Mouse (Mus musculus) CD8-positive naive resting alpha-beta T cell, adult 57 days (primary cell): ENCODE data around the gene Gm26938. TPM values are rescaled to one million over a fixed set of nuclear protein-coding genes. Genes with fewer than 3 reads are reported as not detected.

Experiments
- total RNA-seq: library from RNA; stranded (reverse); gene quantifications from one replicate; pipeline ENCODE4 v1.2.4, GENCODE M21; 2023

Gm26938 gene
- not detected for total RNA-seq

DNA sequence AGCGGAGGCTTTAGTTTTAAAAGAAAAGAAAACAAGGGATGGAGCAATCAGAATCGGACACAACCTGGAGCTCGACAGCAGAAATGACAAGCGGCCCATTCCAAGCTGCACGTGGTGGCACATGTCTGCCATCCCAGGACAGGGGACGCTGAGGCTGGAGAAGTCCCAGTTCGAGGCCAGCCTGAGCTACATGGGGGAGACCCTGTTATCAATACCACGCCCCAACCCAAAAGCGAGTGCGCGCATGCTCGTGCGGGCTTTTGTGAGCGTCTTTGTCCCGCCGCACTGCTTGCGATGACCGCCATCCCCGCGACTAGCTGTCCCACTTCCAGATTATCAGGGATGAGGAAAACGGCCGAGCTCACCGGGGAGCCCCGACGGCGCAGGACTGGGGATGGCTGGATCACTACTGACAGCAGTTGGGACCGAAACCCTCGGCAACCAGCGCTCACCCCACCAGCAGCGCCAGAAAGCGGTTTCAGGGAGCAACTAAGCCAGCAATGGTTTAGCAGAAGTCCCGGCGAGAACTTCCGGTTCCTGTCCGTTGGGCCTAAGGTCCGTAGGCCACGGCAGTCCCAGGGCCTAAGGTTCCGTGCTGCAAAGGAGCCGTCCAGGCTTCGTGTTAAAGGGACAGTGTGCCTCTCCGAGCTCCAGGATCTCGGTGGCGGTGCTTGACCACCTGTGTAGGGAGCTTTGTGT is at the start of gene Gm26938, which contains the start of gene Psmg3:
Gm26938 (minus strand) TSS at position 51 of the 699 bp plus-strand sequence.
Psmg3 (minus strand) TSS at position 529 of the 699 bp plus-strand sequence.

DNA sequence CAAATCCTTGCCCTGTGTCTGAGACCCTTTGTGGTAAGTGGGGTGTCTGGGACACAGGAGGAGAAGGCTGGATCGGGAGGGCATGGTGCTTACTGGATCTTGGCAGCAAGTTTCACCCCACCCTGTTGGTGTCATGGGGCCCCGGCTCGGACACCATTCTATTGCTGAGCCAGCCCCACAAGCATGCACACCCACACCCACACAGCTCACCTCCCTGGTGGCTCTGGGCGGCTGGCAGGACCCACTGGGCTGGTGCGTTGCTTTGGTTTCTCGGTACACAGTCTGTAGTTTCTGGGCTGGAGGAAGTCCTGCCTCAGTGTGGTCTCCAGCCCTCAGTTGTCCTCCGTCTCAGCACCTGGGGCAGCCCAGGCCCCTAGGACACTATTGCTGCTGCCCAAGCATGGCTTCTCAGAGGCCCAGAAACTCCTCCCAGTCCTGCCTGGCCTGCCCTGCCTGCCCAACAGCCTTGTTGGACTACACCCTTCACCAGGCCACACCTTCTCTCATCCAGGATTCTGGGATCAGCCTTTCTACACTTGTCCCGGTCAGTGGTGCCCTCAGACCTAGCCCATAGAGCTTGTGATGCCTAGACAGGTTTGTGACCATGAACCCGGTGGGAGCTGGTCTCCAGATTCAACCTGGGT is 6.5 kb downstream of the Gm26938 start, which contains the start of gene Tmem184a:
Tmem184a (minus strand) TSS at position 380 of the 644 bp plus-strand sequence.

DNA sequence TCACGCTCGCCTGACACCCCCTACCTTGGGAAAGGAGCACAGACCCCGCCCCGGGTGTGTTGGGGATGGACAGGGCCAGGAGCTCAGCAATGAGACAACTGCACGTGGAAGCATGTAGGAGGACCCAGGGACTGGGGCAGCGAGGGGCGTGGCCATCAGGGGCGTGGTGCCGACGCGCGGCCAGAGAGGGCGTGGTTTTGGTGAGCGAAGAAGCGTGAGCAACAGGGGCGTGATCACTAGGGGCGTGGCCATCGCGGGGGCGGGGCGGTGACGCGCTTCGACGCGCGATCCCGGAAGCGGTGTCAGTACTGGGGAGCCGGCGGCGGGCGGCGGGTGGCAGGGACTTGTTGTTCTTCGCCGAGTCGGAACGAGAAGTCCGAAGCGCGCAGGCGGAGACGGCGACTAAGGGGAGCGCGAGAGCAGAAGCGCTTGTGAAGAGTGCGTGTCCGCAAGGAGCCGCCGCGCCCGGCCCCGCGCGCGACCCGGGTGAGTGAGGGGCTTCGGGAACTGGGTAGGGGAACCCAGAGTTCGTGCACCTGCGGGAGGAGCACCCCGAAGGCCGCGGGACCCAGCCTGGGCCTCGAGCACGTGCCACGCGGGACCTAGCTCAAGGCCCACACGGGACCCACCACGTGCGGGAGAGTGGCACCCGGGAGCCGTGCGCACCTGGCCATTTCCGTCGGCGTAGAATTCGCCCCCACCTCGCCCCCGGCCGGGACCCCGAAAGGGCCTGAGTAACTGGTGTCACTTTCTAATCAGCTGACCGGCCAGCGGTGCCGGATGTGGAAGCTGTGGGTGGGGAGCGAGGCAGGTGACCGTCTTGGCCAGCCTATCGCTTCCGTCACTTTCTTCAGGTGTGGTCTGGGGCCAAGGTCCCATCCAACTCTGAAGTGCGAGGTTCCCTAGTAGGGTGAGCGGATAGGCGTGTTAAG is 34.7 kb downstream of the Gm26938 start, which contains the start of gene Mafk:
Mafk (plus strand) TSS at position 287 of the 932 bp plus-strand sequence.

DNA sequence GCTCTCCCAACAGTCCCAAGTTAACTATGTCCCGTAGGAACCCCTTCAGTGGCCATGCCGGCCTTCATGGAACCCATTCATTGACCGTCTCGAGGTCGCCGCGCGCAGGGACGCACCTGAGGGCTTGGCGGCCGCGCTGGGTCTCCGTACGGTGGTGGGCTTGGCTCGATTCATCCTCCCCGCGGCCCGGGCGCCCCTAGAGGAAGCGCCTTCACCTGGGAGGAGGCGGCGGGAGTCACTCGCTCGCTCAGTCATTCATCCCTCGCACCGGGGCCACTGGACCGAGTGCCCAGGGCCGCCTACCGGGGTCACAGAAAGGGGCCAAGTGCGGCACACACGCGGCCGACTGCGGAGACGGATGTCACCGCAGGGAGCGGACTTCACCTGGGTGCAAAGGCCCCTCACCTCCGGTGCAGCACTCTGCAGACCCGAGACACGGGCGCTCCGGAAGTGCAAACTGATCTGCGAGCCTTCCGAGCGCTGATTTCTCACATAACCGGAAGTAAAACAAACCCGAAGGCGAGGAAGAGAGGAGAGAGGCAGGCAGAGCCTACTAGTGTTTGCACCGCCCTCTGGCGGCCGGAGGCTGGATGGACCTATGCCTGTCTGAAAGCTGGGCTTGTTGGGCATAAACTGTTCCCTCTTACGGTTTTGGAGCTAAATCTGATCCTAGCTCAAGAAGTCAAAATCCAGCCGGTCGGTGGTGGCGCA is 50.8 kb downstream of the Gm26938 start, which contains the start of gene Ints1:
Ints1 (minus strand) TSS at position 459 of the 711 bp plus-strand sequence.

Other genes with a start within 250 kb of the Gm26938 start
- not detected for gene Micall2, start 90.1 kb downstream of the Gm26938 start, total RNA-seq
- 115 TPM for gene Ints1, start 50.7 kb downstream of the Gm26938 start, total RNA-seq
- gene Mafk, start 34.9 kb downstream of the Gm26938 start, total RNA-seq, result 148 TPM
- not detected for gene Tmem184a, start 6.5 kb downstream of the Gm26938 start, total RNA-seq
- gene Psmg3, start 478 bp upstream of the Gm26938 start, total RNA-seq, result 15.1 TPM
- gene Elfn1, start 81.5 kb upstream of the Gm26938 start, total RNA-seq, result not detected